Mouse (Mus musculus) liver, postnatal 0 days (tissue): ENCODE data around the gene Ksr2. TPM values are rescaled to one million over a fixed set of nuclear protein-coding genes. Genes with fewer than 3 reads are reported as not detected.

ENCODE experiments used
- ATAC-seq: fragments of 200-750 bp; cut with Nextera tagmentation; 2 replicates; pipeline ENCODE4 v1.8.0; 2017; ENCODE audit warnings: mild to moderate bottlenecking, moderate library complexity
- DNase-seq: peaks from one replicate; pipeline ENCODE4 v3.0.0-alpha.2; 2016
- H3K27ac ChIP-seq: fragments of 300-500 bp; sonication (generic); 2 replicates; pipeline ENCODE4 v1.5.1; 2014; ENCODE audit warnings: antibody characterized with exemption, moderate library complexity, mild to moderate bottlenecking, low read depth
- H3K27me3 ChIP-seq: fragments of 300-500 bp; sonication (generic); 2 replicates; pipeline ENCODE4 v1.6.1; 2014; ENCODE audit warnings: low read length, control low read depth, mixed read lengths; ENCODE audit not compliant: insufficient read depth
- H3K36me3 ChIP-seq: fragments of 300-500 bp; sonication (generic); replicated peaks from 2 replicates; pipeline ENCODE4 v1.6.1; 2014; ENCODE audit warnings: mild to moderate bottlenecking, control low read depth, low read length, moderate library complexity, mixed read lengths; ENCODE audit not compliant: insufficient read depth
- H3K4me1 ChIP-seq: fragments of 300-500 bp; sonication (generic); 2 replicates; pipeline ENCODE4 v1.6.1; 2014; ENCODE audit warnings: antibody characterized with exemption, mild to moderate bottlenecking, control low read depth; ENCODE audit not compliant: insufficient read depth
- H3K4me2 ChIP-seq: fragments of 300-500 bp; sonication (generic); 2 replicates; pipeline ENCODE4 v1.6.1; 2014; ENCODE audit warnings: low read depth, mild to moderate bottlenecking, low read length, moderate library complexity, mixed read lengths
- H3K4me3 ChIP-seq: fragments of 300-500 bp; sonication (generic); 2 replicates; pipeline ENCODE4 v1.5.1; 2014; ENCODE audit warnings: low read depth, low read length
- H3K9ac ChIP-seq: fragments of 300-500 bp; sonication (generic); replicated peaks from 2 replicates; pipeline ENCODE4 v1.6.1; 2014; ENCODE audit warnings: mild to moderate bottlenecking, moderate library complexity
- H3K9me3 ChIP-seq: fragments of 300-500 bp; sonication (generic); 2 replicates; pipeline ENCODE4 v1.6.1; 2016; ENCODE audit warnings: mild to moderate bottlenecking, control low read depth, low read length, mixed read lengths
- CTCF ChIP-seq: sonication (generic); IDR thresholded peaks from 2 replicates; pipeline ENCODE4 v1.5.1; 2016; ENCODE audit warnings: antibody characterized with exemption, low read depth
- EP300 ChIP-seq: IDR thresholded peaks from 2 replicates; pipeline ENCODE4 v1.6.1; 2016; ENCODE audit warnings: antibody characterized with exemption, low read depth, mild to moderate bottlenecking
- WGBS: fragments of 180-500 bp; shearing (Covaris S2); extraction: QIAGEN DNeasy Blood & Tissue Kit; methylation state at CpG from one replicate; pipeline ENCODE4 v1.1.7; 2014; ENCODE audit not compliant: insufficient replicate concordance; 5-methylcytosine and 5-hydroxymethylcytosine counted together
- polyA plus RNA-seq: library from polyadenylated mRNA; unstranded; fragments of >200 nt; fragmentation: Nextera tagmentation; extraction: Ambion mirVana; gene quantifications from 2 replicates; pipeline ENCODE4 v1.2.1, GENCODE M21; 2015

Gene Ksr2
- polyA plus RNA-seq, 1 experiment from 2014 or later = 0.09 TPM

DNA sequence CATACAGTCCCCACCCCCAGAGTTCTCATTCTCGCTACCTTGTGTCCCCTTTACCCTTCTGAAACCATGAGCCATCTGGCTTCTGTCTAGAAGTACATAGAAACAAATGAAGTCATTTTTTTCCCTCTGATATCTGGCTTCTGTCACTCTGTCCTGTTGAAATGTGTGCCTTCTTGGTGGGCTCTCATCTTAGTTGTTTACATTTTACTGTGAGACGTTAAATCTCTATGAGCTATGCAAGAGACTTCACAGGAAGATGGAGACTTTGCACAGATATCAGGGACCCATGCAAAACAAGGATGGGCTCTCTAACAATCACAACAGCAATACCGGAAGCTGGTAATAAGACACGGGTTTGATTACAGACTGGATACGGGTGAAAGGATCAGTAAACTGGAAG, 222.0 kb downstream of the Ksr2 start:
- no peak overlapping the region for H3K9ac ChIP-seq
- H3K27ac ChIP-seq = no peak overlapping the region
- H3K4me3 ChIP-seq = no peak overlapping the region
- DNase-seq (no peak), ATAC-seq (no peak)
- no peaks in the 10 kb centered on the region for H3K27me3 ChIP-seq
- no peak for TF ChIP-seq CTCF
- TF ChIP-seq EP300 = no peak
- H3K4me1 ChIP-seq = no peaks in the 10 kb centered on the region
- no peaks in the 10 kb centered on the region for H3K9me3 ChIP-seq
- H3K4me2 ChIP-seq = no peak overlapping the region
- 72% methylated on average over 5 of the region's 5 CpGs for WGBS
- H3K36me3 ChIP-seq = no peaks in the 10 kb centered on the region

DNA sequence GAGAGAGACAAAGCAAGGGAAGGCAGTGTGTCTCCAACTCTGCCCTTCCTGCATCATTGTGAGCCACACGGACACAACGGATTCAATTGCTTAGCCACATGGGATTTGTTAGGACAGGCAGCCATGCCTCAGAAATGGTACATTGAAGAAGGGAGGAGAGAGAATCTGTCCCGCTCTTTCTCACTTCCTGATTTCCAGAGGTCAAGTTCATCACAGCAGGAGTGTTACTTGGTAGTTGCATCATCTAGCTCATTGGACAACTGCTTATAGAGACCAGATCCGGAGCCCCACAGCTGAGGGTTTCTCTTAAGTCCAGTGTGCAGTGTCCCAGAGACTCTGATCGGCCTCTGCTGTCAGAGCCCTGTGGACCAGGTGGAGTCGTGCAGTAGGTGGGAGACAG, 227.8 kb downstream of the Ksr2 start:
- H3K9me3 ChIP-seq = no peaks in the 10 kb centered on the region
- no peak overlapping the region for H3K4me3 ChIP-seq
- no peak overlapping the region for H3K27ac ChIP-seq
- ATAC-seq (no peak), DNase-seq (no peak)
- H3K36me3 ChIP-seq = no peaks in the 10 kb centered on the region
- no peaks in the 10 kb centered on the region for H3K4me1 ChIP-seq
- no peak overlapping the region for H3K4me2 ChIP-seq
- H3K27me3 ChIP-seq = no peaks in the 10 kb centered on the region
- 68% methylated on average over 6 of the region's 6 CpGs for WGBS
- H3K9ac ChIP-seq = no peak overlapping the region
- TF ChIP-seq CTCF = no peak
- TF ChIP-seq EP300 = no peak

DNA sequence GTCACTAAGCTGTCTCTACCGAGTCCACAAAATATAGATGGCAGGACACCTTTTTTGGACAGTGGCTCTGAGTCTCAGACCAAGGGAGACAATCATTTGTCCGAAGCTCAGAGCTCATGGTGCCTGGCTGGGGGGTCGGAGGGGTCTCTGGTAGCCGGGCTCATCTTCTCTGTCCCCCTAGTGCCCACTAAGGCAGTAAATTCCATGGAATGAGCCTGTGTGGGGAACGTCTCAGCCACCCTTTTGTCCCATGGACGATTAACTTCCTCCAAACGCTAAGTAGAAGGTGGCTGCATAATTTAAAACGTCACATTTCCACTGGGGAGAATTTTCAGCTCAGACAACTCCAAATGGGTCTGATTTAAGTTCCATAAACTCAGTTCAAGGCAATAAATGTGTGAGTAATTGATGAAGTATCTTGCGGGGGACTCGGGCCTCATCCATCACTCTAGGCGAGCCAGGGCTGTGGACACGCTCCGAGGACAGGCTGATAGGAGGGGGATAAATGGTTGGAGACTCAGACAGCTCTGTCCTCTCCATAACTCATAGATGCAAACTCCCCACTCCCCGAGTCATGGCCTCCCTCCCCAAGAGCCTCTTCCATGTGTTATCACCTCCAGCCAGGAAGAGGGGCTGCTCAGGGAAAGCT, 237.6 kb downstream of the Ksr2 start:
- Histone ChIP-seq H3K4me2 (no peak overlapping the region), H3K36me3 (no peaks in the 10 kb centered on the region), H3K4me3 (no peak overlapping the region), H3K27me3 (no peaks in the 10 kb centered on the region), H3K9ac (no peak overlapping the region), H3K27ac (no peak overlapping the region), H3K9me3 (no peaks in the 10 kb centered on the region), H3K4me1 (no peaks in the 10 kb centered on the region)
- no peak for ATAC-seq
- no peak for TF ChIP-seq EP300
- TF ChIP-seq CTCF = no peak
- 70% methylated on average over 14 of the region's 14 CpGs for WGBS
- no peak for DNase-seq

DNA sequence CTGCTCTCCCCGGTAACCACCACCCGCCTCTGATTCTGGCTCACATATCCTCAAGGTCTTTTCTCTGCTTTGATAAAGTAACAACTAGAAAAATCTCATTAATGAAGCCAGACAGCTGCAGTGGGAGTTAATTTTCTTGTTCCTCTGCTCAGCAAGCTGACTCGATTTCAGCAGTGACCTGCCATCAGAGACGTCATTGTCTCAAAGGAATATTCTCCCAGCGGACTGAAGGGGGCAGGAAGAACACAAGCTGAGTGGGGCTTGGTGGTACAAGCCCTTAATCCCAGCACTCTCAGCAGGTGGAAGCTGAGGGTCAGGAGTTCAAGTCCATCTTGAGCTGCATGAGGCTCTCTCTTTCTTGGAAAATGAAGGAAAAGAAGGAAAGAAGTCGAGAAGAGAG, 244.8 kb downstream of the Ksr2 start:
- Histone ChIP-seq H3K9ac (no peak overlapping the region), H3K27me3 (no peaks in the 10 kb centered on the region), H3K36me3 (no peaks in the 10 kb centered on the region), H3K27ac (no peak overlapping the region), H3K9me3 (no peaks in the 10 kb centered on the region), H3K4me3 (no peak overlapping the region), H3K4me2 (no peak overlapping the region), H3K4me1 (no peaks in the 10 kb centered on the region)
- ATAC-seq (no peak), DNase-seq (no peak)
- TF ChIP-seq CTCF = no peak
- TF ChIP-seq EP300 = no peak
- 48% methylated on average over 6 of the region's 6 CpGs for WGBS

GRCm38 (mm10) chr5:117659596-117659995, 245.8 kb downstream of the Ksr2 start:
- TF ChIP-seq CTCF (no peak), EP300 (no peak)
- no peak overlapping the region for H3K4me2 ChIP-seq
- H3K36me3 ChIP-seq = no peaks in the 10 kb centered on the region
- H3K4me1 ChIP-seq = no peaks in the 10 kb centered on the region
- no peaks in the 10 kb centered on the region for H3K27me3 ChIP-seq
- H3K9ac ChIP-seq = no peak overlapping the region
- ATAC-seq (no peak), DNase-seq (no peak)
- H3K27ac ChIP-seq = no peak overlapping the region
- no peak overlapping the region for H3K4me3 ChIP-seq
- no peaks in the 10 kb centered on the region for H3K9me3 ChIP-seq
- 68% methylated on average over 13 of the region's 13 CpGs for WGBS

GRCm38 (mm10) chr5:117665181-117665580, 251.4 kb downstream of the Ksr2 start:
- WGBS = 15% methylated on average over 9 of the region's 9 CpGs
- H3K4me3 ChIP-seq = no peak overlapping the region
- no peak for DNase-seq

More at GRCm38 (mm10) chr5:117665181-117665580, 251.4 kb downstream of the Ksr2 start:
- H3K4me1 ChIP-seq = no peaks in the 10 kb centered on the region; the same call in 1 of the 2 replicates
- H3K27me3 ChIP-seq = no peaks in the 10 kb centered on the region
- TF ChIP-seq CTCF (no peak), EP300 (no peak)
- H3K27ac ChIP-seq = no peak overlapping the region
- no peaks in the 10 kb centered on the region for H3K36me3 ChIP-seq
- no peak for ATAC-seq
- no peak overlapping the region for H3K9ac ChIP-seq
- no peaks in the 10 kb centered on the region for H3K9me3 ChIP-seq
- H3K4me2 ChIP-seq = no peak overlapping the region; the same call in 1 of the 2 replicates
